In genomic region chr4:49059021-49059401, GRCm38 (mm10) we compare ENCODE assay signal across 8 mouse cellular contexts. TPM values are rescaled to one million over a fixed set of nuclear protein-coding genes. Genes with fewer than 3 reads are reported as not detected.
DNase-seq lines count a peak whose midpoint lies in the region; ATAC-seq and TF ChIP-seq lines count a peak whose summit lies in the region.

Plppr1 (plus strand) TSS chr4:49059273.

- no peak within 1 kb of the TSS for H3K27ac ChIP-seq in heart, embryonic 16.5 days (ENCODE audit: low read length)
- H3K27ac ChIP-seq in layer of hippocampus, adult 2 months: peak within 1 kb of the TSS; percentile 84
- no peak within 1 kb of the TSS for H3K27ac ChIP-seq in stomach, postnatal 0 days (replicated peaks)

- H3K4me1 ChIP-seq in heart, embryonic 16.5 days (ENCODE audit: control insufficient read depth, insufficient read depth, low read length): peaks cover 6% of the 10 kb centered on the region
- no peaks in the 10 kb centered on the region for H3K4me1 ChIP-seq in stomach, postnatal 0 days (replicated peaks; ENCODE audit: control insufficient read depth, insufficient read depth)

- TF ChIP-seq CTCF in layer of hippocampus, adult 2 months (conservative IDR thresholded peaks at IDR 0.05): no peak
- TF ChIP-seq CTCF in stomach, postnatal 0 days (IDR thresholded peaks at IDR 0.05; ENCODE audit: low read depth): no peak

- ATAC-seq in heart, embryonic 16.5 days (replicated peaks; ENCODE audit: extremely low read depth, insufficient read depth, low FRiP score): peak; percentile 75
- 0 out of 2 replicates have a peak, but pooled peaks have one; percentile 49 for ATAC-seq in stomach, postnatal 0 days (ENCODE audit: low FRiP score, low TSS enrichment)

- no peaks in the 10 kb centered on the region for H3K36me3 ChIP-seq in heart, embryonic 16.5 days (ENCODE audit: control insufficient read depth, insufficient read depth)
- H3K36me3 ChIP-seq in stomach, postnatal 0 days (ENCODE audit: control insufficient read depth, insufficient read depth, low read length): no peaks in the 10 kb centered on the region

- peak; percentile 19 for DNase-seq in layer of hippocampus, adult 11-12 months (ENCODE audit: low spot score)
- DNase-seq in layer of hippocampus, adult 9-10 months (ENCODE audit: low spot score): no peak
- DNase-seq in cerebellum, postnatal 4 days (ENCODE audit: low spot score in 2 of 2): peak; percentile 48 to 79
- DNase-seq in layer of hippocampus, adult 2 months (ENCODE audit: low spot score in 2 of 2): peak in 1 of 2 experiments; percentile 36
- DNase-seq in mesoderm, embryonic 11.5 days (ENCODE audit: low read depth, low spot score): peak; percentile 79
- peak; percentile 42 for DNase-seq in stomach, postnatal 0 days (ENCODE audit: low spot score)
- DNase-seq in adipocyte (ENCODE audit: low spot score): no peak

- H3K9ac ChIP-seq in heart, embryonic 16.5 days (ENCODE audit: low read length): peak within 1 kb of the TSS; percentile 61
- peak within 1 kb of the TSS; percentile 41; the same call in 1 of the 2 replicates for H3K9ac ChIP-seq in stomach, postnatal 0 days (ENCODE audit: low read length)

- H3K9me3 ChIP-seq in heart, embryonic 16.5 days (replicated peaks; ENCODE audit: control insufficient read depth, low read length): no peaks in the 10 kb centered on the region
- H3K9me3 ChIP-seq in stomach, postnatal 0 days (ENCODE audit: control insufficient read depth, low read length): no peaks in the 10 kb centered on the region

- peaks cover 3% of the 10 kb centered on the region; the same call in 1 of the 2 replicates for H3K27me3 ChIP-seq in heart, embryonic 16.5 days (ENCODE audit: control insufficient read depth, insufficient read depth, low read length)
- no peaks in the 10 kb centered on the region for H3K27me3 ChIP-seq in stomach, postnatal 0 days (ENCODE audit: control insufficient read depth, insufficient read depth, low read length)

- peak within 1 kb of the TSS; percentile 77 for H3K4me2 ChIP-seq in heart, embryonic 16.5 days (ENCODE audit: low read depth, low read length)
- H3K4me2 ChIP-seq in stomach, postnatal 0 days (replicated peaks; ENCODE audit: low read depth): peak within 1 kb of the TSS; percentile 97

- 0% methylated on average over 20 of the region's 21 CpGs for WGBS in heart, embryonic 16.5 days
- WGBS in stomach, postnatal 0 days: 0% methylated on average over 21 of the region's 21 CpGs

- peak within 1 kb of the TSS; percentile 57 for H3K4me3 ChIP-seq in heart, embryonic 16.5 days (ENCODE audit: low read length)
- peak within 1 kb of the TSS; percentile 84 for H3K4me3 ChIP-seq in layer of hippocampus, adult 2 months
- H3K4me3 ChIP-seq in stomach, postnatal 0 days (ENCODE audit: low read depth, low read length): peak within 1 kb of the TSS; percentile 52

- TF ChIP-seq EP300 in stomach, postnatal 0 days (optimal IDR thresholded peaks at IDR 0.05): no peak

RNA-seq across cellular contexts. Expression of gene Plppr1, which starts in this region (rescaled TPM):
- 5.0 and 5.4 TPM in 2 replicates for polyA plus RNA-seq in heart, embryonic 16.5 days (2015; fragmentation: Nextera tagmentation; extraction: Ambion mirVana)
- total RNA-seq in layer of hippocampus, adult 2 months (2021): 1 to 10 TPM; 8.7 TPM
- 0.22 and 0.29 TPM in 2 replicates for polyA plus RNA-seq in stomach, postnatal 0 days (2015; fragmentation: Nextera tagmentation; extraction: Ambion mirVana)

Comparison
In these comparisons a context has a peak if more than half of its experiments do, and no peak if none do; other contexts are left out.
1. DNase-seq: peak in layer of hippocampus, adult 11-12 months (single experiment), cerebellum, postnatal 4 days (2 of 2) and mesoderm, embryonic 11.5 days (single experiment); none in layer of hippocampus, adult 9-10 months (single experiment) and adipocyte (single experiment).
2. Peak in DNase-seq, ATAC-seq, H3K4me3 ChIP-seq, H3K9ac ChIP-seq and H3K4me2 ChIP-seq in stomach, postnatal 0 days; RNA of the gene not detected or under 1 TPM.
3. Peak in every context shown above with its lines, with median percentiles within 50 percentile points of each other: H3K4me3 ChIP-seq.